Mouse (Mus musculus): ENCODE data around the gene Knop1. TPM values are rescaled to one million over a fixed set of nuclear protein-coding genes. Genes with fewer than 3 reads are reported as not detected.

Knop1 gene
- 9.0 and 12.6 TPM in 2 replicates for polyA plus RNA-seq (2012; rRNA removed)

GRCm38 (mm10) chr7:118855877-118856304 is at the start of gene Knop1:
TSS of gene Knop1 (minus strand) at chr7:118856254.

GRCm38 (mm10) chr7:118855171-118855876 is 730 bp downstream of the Knop1 start, which contains the start of gene Iqck:
TSS of gene Iqck (plus strand) at chr7:118855752.

Other genes starting within 250 kb of the Knop1 start
- gene Gde1, start 150.5 kb downstream of the Knop1 start, polyA plus RNA-seq (2012; rRNA removed), result 497 and 672 TPM in 2 replicates
- 2.8 and 3.5 TPM in 2 replicates for gene Ccp110, start 143.7 kb downstream of the Knop1 start, polyA plus RNA-seq (2012; rRNA removed)
- gene Vps35l, start 116.0 kb downstream of the Knop1 start, polyA plus RNA-seq (2012; rRNA removed), result 44.6 and 66.7 TPM in 2 replicates
- gene Iqck, start 502 bp downstream of the Knop1 start, polyA plus RNA-seq (2012; rRNA removed), result 4.3 and 5.3 TPM in 2 replicates
- 70.7 and 75.5 TPM in 2 replicates for gene Gprc5b, start 139.0 kb upstream of the Knop1 start, polyA plus RNA-seq (2012; rRNA removed)

Measured in ovary, adult 2 months (tissue).